Mouse (Mus musculus): ENCODE results near the gene Fam124b.

DNA sequence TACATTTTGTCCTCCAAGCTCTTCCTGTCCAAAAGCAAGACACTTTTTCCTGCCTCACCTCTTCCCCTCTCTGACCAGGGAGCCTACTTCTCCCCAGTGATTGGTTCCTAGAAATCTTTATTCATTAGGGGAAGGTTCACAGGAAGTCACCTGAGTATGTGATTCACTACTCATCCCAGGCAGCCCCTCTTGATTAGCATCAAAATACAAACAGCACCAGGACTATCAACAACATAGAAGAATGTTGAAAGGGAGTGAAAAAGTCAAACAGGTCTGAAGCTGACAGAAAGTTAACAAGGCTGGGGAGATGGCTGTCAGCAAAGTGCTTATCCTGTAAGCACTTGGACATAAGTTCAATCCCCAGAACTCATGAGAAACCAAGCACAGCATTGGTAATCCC lies 67.6 kb downstream of the Fam124b start:
- TF ChIP-seq CTCF (IDR thresholded peaks at IDR 0.05; ENCODE audit: extremely low read depth, insufficient read depth, low read length) (no peak), POLR2A (IDR thresholded peaks at IDR 0.05; ENCODE audit: extremely low read depth, insufficient read depth, low read length) (no peak)
